Mouse (Mus musculus) ES-Bruce4 (cell line): Measurements from ENCODE around the gene Hoxb4.

Experiments used
- CTCF ChIP-seq: IDR thresholded peaks from one replicate; pipeline ENCODE4 v1.8.1; 2011; ENCODE audit warnings: low read depth, low read length
- EP300 ChIP-seq: IDR thresholded peaks from 2 replicates; pipeline ENCODE4 v1.6.1; 2011; ENCODE audit warnings: low read depth, low read length; ENCODE audit not compliant: insufficient read depth
- POLR2A ChIP-seq: IDR thresholded peaks from one replicate; pipeline ENCODE4 v1.8.1; 2011; ENCODE audit warnings: low read length; ENCODE audit not compliant: insufficient read depth

DNA sequence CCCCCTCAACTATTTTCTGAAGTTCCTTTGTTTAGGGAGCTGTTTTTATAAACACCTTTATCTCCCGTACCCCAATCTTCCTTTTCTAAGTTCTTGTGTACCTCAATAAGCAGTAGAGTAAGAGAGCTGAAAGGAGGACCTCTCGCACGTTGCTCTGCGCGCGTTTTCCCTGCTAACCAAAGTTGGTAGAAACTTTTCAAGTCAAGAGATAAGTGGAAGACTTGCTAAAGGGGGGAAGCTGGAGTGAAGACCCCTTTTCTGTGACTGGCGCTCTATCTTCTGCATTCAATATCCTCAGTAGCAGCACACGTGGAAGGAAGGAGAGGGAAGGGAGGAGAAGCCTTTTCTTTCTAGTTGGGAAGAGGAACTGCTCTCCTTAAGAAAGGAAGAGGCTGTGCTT lies 6.9 kb downstream of the Hoxb4 start:
- TF ChIP-seq POLR2A (no peak), CTCF (no peak), EP300 (no peak)
